Mouse (Mus musculus): ENCODE results near the gene Gnb4. TPM values are rescaled to one million over a fixed set of nuclear protein-coding genes. Genes with fewer than 3 reads are reported as not detected.

Gene Gnb4
- total RNA-seq (2017): 2.9 and 3.4 TPM in 2 replicates

GRCm38 (mm10) chr3:32616331-32617052, at the start of gene Gnb4:
Gnb4 (minus strand) TSS chr3:32616585.
- ATAC-seq (ENCODE audit: extremely low read depth, insufficient number of reproducible peaks, low FRiP score, poor library complexity, severe bottlenecking): no peak

GRCm38 (mm10) chr3:32661556-32661930, 45.2 kb upstream of the Gnb4 start:
- no peak for ATAC-seq (ENCODE audit: extremely low read depth, insufficient number of reproducible peaks, low FRiP score, poor library complexity, severe bottlenecking)

DNA sequence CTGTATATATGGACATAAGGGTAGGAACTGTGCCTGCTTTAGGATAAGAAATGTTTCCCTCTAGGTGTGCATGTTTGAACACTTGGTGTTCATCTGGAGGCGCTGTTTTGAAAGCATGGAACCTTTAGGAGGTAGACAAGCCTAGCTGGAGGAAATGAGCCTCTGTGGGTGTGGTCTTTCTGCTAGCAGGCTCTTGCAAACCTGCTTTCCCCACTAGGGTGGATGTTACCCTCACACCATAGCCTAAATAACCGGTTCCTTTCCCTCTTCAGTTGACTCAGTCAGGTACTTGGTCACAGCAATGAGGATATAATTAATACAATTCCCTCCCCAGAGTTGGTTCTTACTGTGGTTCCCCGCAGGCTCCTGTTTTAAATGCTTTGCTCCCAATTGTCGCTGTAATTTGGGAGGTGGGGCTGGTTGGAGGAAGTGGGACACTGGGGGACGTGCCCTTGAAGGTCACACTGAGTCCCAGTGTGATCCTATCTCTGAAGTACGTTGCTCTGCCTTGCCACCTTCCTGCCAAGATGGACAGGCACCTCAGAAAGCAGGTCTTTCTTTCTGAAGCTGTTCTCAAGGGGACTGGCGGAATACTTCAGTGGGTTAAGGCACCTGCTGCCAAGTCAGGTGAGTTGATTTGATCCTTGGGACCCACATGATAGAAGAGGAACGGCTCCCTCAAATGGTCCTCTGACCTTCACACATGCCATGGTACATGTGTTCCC, 44.6 kb upstream of the Gnb4 start:
- no peak for ATAC-seq (ENCODE audit: extremely low read depth, insufficient number of reproducible peaks, low FRiP score, poor library complexity, severe bottlenecking)

- no peak for ATAC-seq (ENCODE audit: extremely low read depth, insufficient number of reproducible peaks, low FRiP score, poor library complexity, severe bottlenecking)
Observed at GRCm38 (mm10) chr3:32660276-32660675, 43.9 kb upstream of the Gnb4 start.

GRCm38 (mm10) chr3:32659506-32659905, 43.1 kb upstream of the Gnb4 start:
- no peak for ATAC-seq (ENCODE audit: extremely low read depth, insufficient number of reproducible peaks, low FRiP score, poor library complexity, severe bottlenecking)

DNA sequence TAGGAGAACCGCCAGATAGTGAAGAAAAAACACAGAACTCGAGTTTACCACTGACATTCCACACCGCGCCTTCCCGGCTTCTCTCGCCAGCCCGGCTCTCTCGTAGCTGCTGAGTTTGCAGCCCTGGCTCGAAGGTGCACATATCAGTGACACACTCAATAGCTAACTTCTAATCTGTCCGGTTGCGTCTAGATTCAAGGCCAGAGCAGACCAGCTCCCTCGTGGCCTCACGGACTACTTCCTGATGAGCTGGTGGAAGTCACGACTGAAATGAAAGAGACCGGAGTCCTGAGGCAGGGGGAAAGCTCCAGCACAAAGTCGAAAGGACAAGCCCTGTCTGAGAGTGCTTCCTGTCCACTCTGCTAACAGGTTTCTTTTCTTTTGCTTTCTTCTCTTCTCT, 42.4 kb upstream of the Gnb4 start:
- no peak for ATAC-seq (ENCODE audit: extremely low read depth, insufficient number of reproducible peaks, low FRiP score, poor library complexity, severe bottlenecking)

DNA sequence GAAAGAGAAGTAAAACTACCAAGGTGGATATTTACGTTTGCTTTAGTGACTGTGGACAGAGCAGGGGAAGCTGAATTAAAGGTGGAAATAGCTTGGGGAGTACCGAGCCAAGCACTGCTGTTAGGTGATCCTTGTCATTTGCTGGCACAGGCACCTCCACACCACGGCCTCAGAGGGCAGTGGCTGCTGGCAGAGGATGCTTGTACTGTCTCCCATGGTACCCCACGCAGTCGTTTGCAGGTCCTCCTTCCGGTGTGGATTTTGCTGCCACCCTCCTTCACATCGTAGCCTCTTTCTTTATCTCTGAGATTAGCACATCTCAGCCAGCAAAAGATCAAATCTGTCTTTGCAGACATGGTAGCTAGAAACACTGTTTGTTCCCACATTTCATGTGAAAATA, 42.0 kb upstream of the Gnb4 start:
- ATAC-seq (ENCODE audit: extremely low read depth, insufficient number of reproducible peaks, low FRiP score, poor library complexity, severe bottlenecking): no peak

DNA sequence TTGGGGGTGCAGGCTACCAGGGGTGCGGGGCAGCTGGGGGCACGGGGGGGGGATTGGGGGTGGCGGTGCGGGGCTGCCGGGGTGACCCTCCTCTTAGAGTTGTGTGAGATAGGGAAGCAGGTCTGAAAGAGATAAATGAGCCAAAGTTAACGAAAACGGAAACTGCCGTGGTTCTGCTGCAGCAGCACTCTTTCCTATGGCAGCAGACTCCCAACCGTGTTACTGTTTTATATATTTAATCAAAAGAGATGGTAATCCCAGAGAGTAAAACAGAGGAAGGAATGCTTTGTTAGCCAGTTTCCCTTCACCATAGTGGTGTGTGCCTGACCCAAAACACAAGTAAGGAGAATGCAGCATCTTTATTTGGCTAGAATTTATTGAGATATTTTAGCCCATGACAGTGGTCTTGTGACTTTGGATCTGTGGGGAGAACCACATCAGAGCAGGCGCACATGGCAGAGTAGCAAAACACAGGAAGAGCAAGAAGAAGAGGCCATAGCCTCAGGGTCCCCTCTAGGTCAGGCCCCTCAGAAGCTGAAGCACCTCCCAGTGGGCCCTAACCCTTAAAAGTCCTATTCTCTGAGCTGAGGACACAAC, 40.1 kb upstream of the Gnb4 start:
- ATAC-seq (ENCODE audit: extremely low read depth, insufficient number of reproducible peaks, low FRiP score, poor library complexity, severe bottlenecking): no peak

- ATAC-seq (ENCODE audit: extremely low read depth, insufficient number of reproducible peaks, low FRiP score, poor library complexity, severe bottlenecking): no peak
Observed at GRCm38 (mm10) chr3:32655994-32656393, 39.6 kb upstream of the Gnb4 start.

- ATAC-seq (ENCODE audit: extremely low read depth, insufficient number of reproducible peaks, low FRiP score, poor library complexity, severe bottlenecking): no peak
Observed at GRCm38 (mm10) chr3:32652739-32653138, 36.4 kb upstream of the Gnb4 start.

DNA sequence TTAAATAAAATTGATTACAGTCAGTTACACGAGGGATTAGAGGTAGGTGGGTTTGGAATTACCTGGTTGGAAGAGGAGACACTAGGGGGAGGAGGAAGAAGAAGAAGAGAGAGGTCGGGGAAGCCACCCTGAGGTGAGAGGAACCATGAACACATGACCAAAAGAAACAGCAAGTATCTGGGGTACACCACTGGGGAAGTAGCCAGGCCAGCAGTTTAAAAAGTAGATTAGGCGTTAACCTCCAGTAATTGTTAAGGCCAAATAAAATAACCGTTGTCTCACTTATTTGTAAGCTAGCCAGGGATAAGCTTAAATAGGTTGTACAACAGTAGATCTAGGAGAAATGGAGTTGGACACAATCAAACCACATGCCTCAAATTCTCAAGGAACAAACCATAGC, 32.9 kb upstream of the Gnb4 start:
- ATAC-seq (ENCODE audit: extremely low read depth, insufficient number of reproducible peaks, low FRiP score, poor library complexity, severe bottlenecking): no peak

- ATAC-seq (ENCODE audit: extremely low read depth, insufficient number of reproducible peaks, low FRiP score, poor library complexity, severe bottlenecking): no peak
Observed at GRCm38 (mm10) chr3:32646918-32647317, 30.5 kb upstream of the Gnb4 start.

GRCm38 (mm10) chr3:32644751-32645150, 28.4 kb upstream of the Gnb4 start:
- ATAC-seq (ENCODE audit: extremely low read depth, insufficient number of reproducible peaks, low FRiP score, poor library complexity, severe bottlenecking): no peak

DNA sequence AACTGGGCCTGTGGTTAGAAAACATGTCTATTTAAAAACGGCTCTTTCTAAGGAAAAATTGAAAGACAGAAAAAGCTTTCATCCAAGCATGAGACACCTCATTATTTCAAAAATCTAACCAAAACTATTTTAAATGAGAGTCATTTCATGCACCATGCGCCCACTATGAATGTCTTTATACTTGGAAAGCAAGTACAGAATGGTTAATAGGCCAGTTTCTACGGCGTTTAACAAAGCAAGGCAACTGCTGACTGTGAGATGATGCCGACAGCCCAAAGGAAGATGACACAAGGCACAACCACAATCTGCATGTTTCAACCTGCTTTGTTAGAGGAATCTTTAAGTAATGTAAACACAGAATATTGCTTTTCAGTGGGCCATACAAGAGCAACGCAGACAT, 25.7 kb upstream of the Gnb4 start:
- no peak for ATAC-seq (ENCODE audit: extremely low read depth, insufficient number of reproducible peaks, low FRiP score, poor library complexity, severe bottlenecking)

- ATAC-seq (ENCODE audit: extremely low read depth, insufficient number of reproducible peaks, low FRiP score, poor library complexity, severe bottlenecking): no peak
Observed at GRCm38 (mm10) chr3:32638240-32638639, 21.9 kb upstream of the Gnb4 start.

- no peak for ATAC-seq (ENCODE audit: extremely low read depth, insufficient number of reproducible peaks, low FRiP score, poor library complexity, severe bottlenecking)
Observed at GRCm38 (mm10) chr3:32632760-32633264, 16.4 kb upstream of the Gnb4 start.

GRCm38 (mm10) chr3:32630210-32630609, 13.8 kb upstream of the Gnb4 start:
- ATAC-seq (ENCODE audit: extremely low read depth, insufficient number of reproducible peaks, low FRiP score, poor library complexity, severe bottlenecking): no peak

- ATAC-seq (ENCODE audit: extremely low read depth, insufficient number of reproducible peaks, low FRiP score, poor library complexity, severe bottlenecking): no peak
Observed at GRCm38 (mm10) chr3:32628141-32628540, 11.8 kb upstream of the Gnb4 start.

GRCm38 (mm10) chr3:32622106-32622505, 5.7 kb upstream of the Gnb4 start:
- ATAC-seq (ENCODE audit: extremely low read depth, insufficient number of reproducible peaks, low FRiP score, poor library complexity, severe bottlenecking): no peak

DNA sequence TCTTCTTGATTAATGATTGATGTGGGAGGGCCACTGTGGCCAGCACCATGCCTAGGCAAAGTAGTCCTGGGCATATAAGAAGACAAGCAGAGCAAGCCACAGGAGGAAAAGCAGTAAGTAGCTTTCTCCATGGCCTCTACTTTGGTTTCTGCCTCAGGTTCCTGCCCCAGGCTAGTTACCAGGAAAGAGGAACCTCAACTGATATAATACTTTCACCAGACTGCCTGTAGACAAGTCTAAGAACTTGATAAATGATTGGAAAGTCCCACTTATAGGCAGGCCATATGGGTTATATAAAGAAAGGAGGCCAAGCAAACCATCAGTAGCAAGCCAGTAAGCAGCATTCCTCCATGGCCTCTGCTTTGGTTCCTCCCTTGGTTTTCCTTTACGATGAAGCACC, 5.3 kb upstream of the Gnb4 start:
- no peak for ATAC-seq (ENCODE audit: extremely low read depth, insufficient number of reproducible peaks, low FRiP score, poor library complexity, severe bottlenecking)

Measured in neutrophil, adult 5-6 weeks (primary cell).